Comparison of ENCODE assay signal across 8 mouse cellular contexts in the genomic region with DNA sequence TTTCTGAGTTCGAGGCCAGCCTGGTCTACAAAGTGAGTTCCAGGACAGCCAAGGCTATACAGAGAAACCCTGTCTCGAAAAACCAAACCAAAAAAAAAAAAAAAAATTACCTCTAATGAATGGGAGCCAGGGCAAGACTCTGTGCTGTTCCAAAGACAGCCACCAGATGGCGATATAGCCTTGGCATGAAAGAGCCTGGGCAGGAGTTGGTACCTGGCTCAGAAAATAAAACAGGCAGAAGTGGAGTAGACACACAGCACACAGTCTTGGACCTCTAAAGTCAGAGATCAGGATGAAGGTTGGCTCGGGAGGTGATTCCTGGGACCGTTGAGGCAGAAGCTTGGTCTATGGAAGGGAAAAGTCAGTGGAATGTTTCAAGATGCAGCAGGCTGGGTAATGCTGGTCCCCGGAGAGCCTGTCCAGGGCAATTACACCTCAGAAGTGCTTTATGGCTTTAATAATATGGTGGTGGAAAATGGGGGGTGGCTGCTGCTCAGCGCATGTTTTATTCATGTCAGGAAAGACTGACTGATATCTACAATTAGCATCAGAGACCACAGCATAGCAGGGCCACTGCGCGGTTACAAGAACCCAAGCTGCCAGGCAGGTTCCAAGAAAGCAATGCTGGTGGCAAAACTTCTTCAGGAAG. TPM values are rescaled to one million over a fixed set of nuclear protein-coding genes. Genes with fewer than 3 reads are reported as not detected.
DNase-seq lines count a peak whose midpoint lies in the region; ATAC-seq and TF ChIP-seq lines count a peak whose summit lies in the region.

No protein-coding gene starts in this region.

- no peak overlapping the region for H3K4me3 ChIP-seq in liver, embryonic 14.5 days (ENCODE audit: insufficient read depth in 1 of 2, low read depth in 2 of 2, low read length in 2 of 2)
- no peak overlapping the region for H3K4me3 ChIP-seq in neural tube, embryonic 14.5 days (ENCODE audit: low read depth, low read length)

- no peak overlapping the region for H3K4me2 ChIP-seq in liver, embryonic 14.5 days (ENCODE audit: low read depth)
- H3K4me2 ChIP-seq in neural tube, embryonic 14.5 days (ENCODE audit: low read depth, low read length), result no peak overlapping the region

- H3K4me1 ChIP-seq in liver, embryonic 14.5 days (replicated peaks; ENCODE audit: control insufficient read depth in 2 of 2, insufficient read depth in 2 of 2, low read length in 1 of 2), result no peaks in the 10 kb centered on the region
- H3K4me1 ChIP-seq in neural tube, embryonic 14.5 days (ENCODE audit: control insufficient read depth, insufficient read depth, low read length), result no peaks in the 10 kb centered on the region

- DNase-seq in CD4-positive helper T cell, adult 2 months (ENCODE audit: low read depth, low spot score), result peak; percentile 80
- peak; percentile 91 for DNase-seq in adrenal gland, postnatal 10 days
- DNase-seq in embryo, embryonic 11.5 days (ENCODE audit: low read depth, low spot score), result peak; percentile 72
- DNase-seq in kidney, postnatal 10 days, result peak; percentile 91
- peak; percentile 51 to 58 (median 53) for DNase-seq in liver, embryonic 14.5 days (ENCODE audit: low read depth in 3 of 3, low spot score in 3 of 3)
- peak; percentile 71 for DNase-seq in testis, postnatal 14 days (ENCODE audit: low spot score)

- WGBS in liver, embryonic 14.5 days (ENCODE audit: insufficient replicate concordance), result 39% methylated on average over 8 of the region's 9 CpGs
- WGBS in neural tube, embryonic 14.5 days, result 20% methylated on average over 9 of the region's 9 CpGs

- H3K9ac ChIP-seq in liver, embryonic 14.5 days (replicated peaks), result no peak overlapping the region
- no peak overlapping the region for H3K9ac ChIP-seq in neural tube, embryonic 14.5 days (replicated peaks; ENCODE audit: low read depth, low read length)

- TF ChIP-seq EP300 in liver, embryonic 14.5 days (IDR thresholded peaks at IDR 0.05; ENCODE audit: low read depth), result no peak

- peak; percentile 79 for ATAC-seq in granulocyte monocyte progenitor cell, adult 5-6 weeks (replicated peaks; ENCODE audit: poor library complexity, severe bottlenecking)
- no peak for ATAC-seq in liver, embryonic 14.5 days (ENCODE audit: insufficient read depth)
- peak; percentile 75 for ATAC-seq in neural tube, embryonic 14.5 days (ENCODE audit: low read depth)

- TF ChIP-seq CTCF in liver, embryonic 14.5 days (IDR thresholded peaks at IDR 0.05; ENCODE audit: low read depth), result peak; percentile 92

- H3K9me3 ChIP-seq in liver, embryonic 14.5 days (ENCODE audit: control insufficient read depth, low read length), result no peaks in the 10 kb centered on the region
- H3K9me3 ChIP-seq in neural tube, embryonic 14.5 days (ENCODE audit: control insufficient read depth, low read length), result no peaks in the 10 kb centered on the region

- no peaks in the 10 kb centered on the region for H3K27me3 ChIP-seq in liver, embryonic 14.5 days (ENCODE audit: control insufficient read depth, insufficient read depth, low read length)
- H3K27me3 ChIP-seq in neural tube, embryonic 14.5 days (ENCODE audit: control insufficient read depth, insufficient read depth, low read length), result no peaks in the 10 kb centered on the region; the same call in 1 of the 2 replicates

- H3K27ac ChIP-seq in liver, embryonic 14.5 days, result no peak overlapping the region
- H3K27ac ChIP-seq in neural tube, embryonic 14.5 days (ENCODE audit: low read depth, low read length), result no peak overlapping the region; the same call in 1 of the 2 replicates

- no peaks in the 10 kb centered on the region for H3K36me3 ChIP-seq in liver, embryonic 14.5 days (replicated peaks; ENCODE audit: control insufficient read depth, insufficient read depth, low read depth)
- H3K36me3 ChIP-seq in neural tube, embryonic 14.5 days (ENCODE audit: control insufficient read depth, insufficient read depth, low read length), result no peaks in the 10 kb centered on the region; the same call in 1 of the 2 replicates

RNA-seq across cellular contexts. Expression of a gene that starts 13.1 kb away (rescaled TPM):
- not detected for total RNA-seq in adrenal gland, postnatal 10 days (2021)
- not detected in 2 replicates for total RNA-seq in granulocyte monocyte progenitor cell, adult 5-6 weeks (2014; fragmentation: Nextera tagmentation)
- total RNA-seq in granulocyte monocyte progenitor cell, adult 5-6 weeks (2017), result not detected in 2 replicates
- not detected in 2 replicates for polyA plus RNA-seq in liver, embryonic 14.5 days (2012; rRNA removed)
- polyA plus RNA-seq in liver, embryonic 14.5 days (2014; fragmentation: Nextera tagmentation; extraction: Ambion mirVana), result not detected in 2 replicates
- not detected in 2 replicates for polyA plus RNA-seq in neural tube, embryonic 14.5 days (2014; fragmentation: Nextera tagmentation; extraction: Ambion mirVana)

RNA-seq across cellular contexts. Expression of a gene that starts 14.6 kb away (rescaled TPM):
- total RNA-seq in adrenal gland, postnatal 10 days (2021), result under 1 TPM; 0.63 to 0.97 TPM
- not detected in 2 replicates for total RNA-seq in granulocyte monocyte progenitor cell, adult 5-6 weeks (2014; fragmentation: Nextera tagmentation)
- total RNA-seq in granulocyte monocyte progenitor cell, adult 5-6 weeks (2017), result not detected in 2 replicates
- polyA plus RNA-seq in liver, embryonic 14.5 days (2012; rRNA removed), result 0.03 and 0.06 TPM in 2 replicates
- not detected in 2 replicates for polyA plus RNA-seq in liver, embryonic 14.5 days (2014; fragmentation: Nextera tagmentation; extraction: Ambion mirVana)
- polyA plus RNA-seq in neural tube, embryonic 14.5 days (2014; fragmentation: Nextera tagmentation; extraction: Ambion mirVana), result 9.0 and 10.0 TPM in 2 replicates
